Mouse (Mus musculus) embryonic facial prominence, embryonic 10.5 days (tissue): ENCODE data around the gene D430041D05Rik. TPM values are rescaled to one million over a fixed set of nuclear protein-coding genes. Genes with fewer than 3 reads are reported as not detected.

Experiments
- DNase-seq: peaks from one replicate; pipeline ENCODE4 v3.0.0-alpha.2; 2017; ENCODE audit warnings: low spot score
- H3K27ac ChIP-seq: fragments of 300-500 bp; sonication (generic); replicated peaks from 2 replicates; pipeline ENCODE4 v1.5.1; 2016; ENCODE audit warnings: mild to moderate bottlenecking
- H3K27me3 ChIP-seq: fragments of 300-500 bp; sonication (generic); replicated peaks from 2 replicates; pipeline ENCODE4 v1.6.1; 2016; ENCODE audit warnings: low read depth, mild to moderate bottlenecking; ENCODE audit not compliant: poor library complexity, severe bottlenecking
- H3K36me3 ChIP-seq: fragments of 300-500 bp; sonication (generic); replicated peaks from 2 replicates; pipeline ENCODE4 v1.6.1; 2016; ENCODE audit warnings: mild to moderate bottlenecking, moderate library complexity
- H3K4me1 ChIP-seq: fragments of 300-500 bp; sonication (generic); 2 replicates; pipeline ENCODE4 v1.6.1; 2016
- H3K4me3 ChIP-seq: fragments of 300-500 bp; sonication (generic); 2 replicates; pipeline ENCODE4 v1.5.1; 2016; ENCODE audit warnings: mild to moderate bottlenecking, moderate library complexity
- H3K9me3 ChIP-seq: fragments of 300-500 bp; sonication (generic); 2 replicates; pipeline ENCODE4 v1.6.1; 2016; ENCODE audit warnings: mild to moderate bottlenecking
- WGBS: fragments of 180-500 bp; shearing (Covaris S2); methylation state at CpG from one replicate; pipeline ENCODE4 v1.1.7; 2016; 5-methylcytosine and 5-hydroxymethylcytosine counted together
- polyA plus RNA-seq: library from polyadenylated mRNA; unstranded; fragments of >200 nt; fragmentation: Nextera tagmentation; extraction: Ambion mirVana; gene quantifications from 2 replicates; pipeline ENCODE4 v1.2.1, GENCODE M21; 2016

Gene D430041D05Rik
- polyA plus RNA-seq, 1 experiment from 2014 or later, result 0.60 TPM

DNA sequence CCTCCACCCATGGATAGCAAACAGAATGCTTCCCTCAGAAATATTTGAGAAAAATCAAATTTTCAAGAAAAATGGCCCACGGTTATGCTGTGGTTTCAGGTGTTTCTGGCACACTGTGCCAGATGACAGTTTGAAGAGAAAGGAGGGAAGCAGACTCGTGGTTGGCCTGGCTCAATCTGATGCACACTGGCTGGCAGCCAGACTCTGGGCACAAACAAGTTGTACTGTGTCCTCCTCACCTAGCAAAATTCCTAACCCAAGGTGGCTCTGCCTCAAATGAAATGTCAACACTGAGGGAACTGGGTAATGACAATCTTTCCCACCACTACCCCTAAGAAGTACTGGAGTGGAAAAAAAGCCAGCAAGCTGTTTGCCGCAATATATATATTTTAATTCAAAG is 15.3 kb upstream of the D430041D05Rik start:
- Histone ChIP-seq H3K27me3 (no peaks in the 10 kb centered on the region), H3K36me3 (peaks cover 19% of the 10 kb centered on the region), H3K9me3 (no peaks in the 10 kb centered on the region), H3K4me1 (no peaks in the 10 kb centered on the region), H3K27ac (no peak overlapping the region), H3K4me3 (no peak overlapping the region)
- 90% methylated on average over 3 of the region's 3 CpGs for WGBS
- no peak for DNase-seq

DNA sequence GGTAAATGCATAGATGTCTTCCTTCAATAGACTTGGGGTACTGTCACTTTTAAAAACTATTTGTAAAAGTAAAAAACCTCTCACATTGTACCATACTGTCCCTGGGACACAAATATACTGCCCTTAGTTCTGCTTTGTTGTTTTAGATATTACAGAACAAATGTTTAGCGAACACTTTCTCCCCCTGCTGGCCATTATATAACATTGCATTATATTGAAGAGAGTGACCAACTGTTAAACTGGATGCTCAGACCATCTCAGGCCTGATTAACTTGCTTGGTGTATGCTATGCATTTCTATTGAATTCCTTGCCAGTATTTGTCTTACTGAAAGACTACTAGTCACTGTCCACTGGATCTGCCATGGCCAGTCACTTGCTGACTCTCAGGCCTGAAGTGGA is 11.4 kb upstream of the D430041D05Rik start:
- Histone ChIP-seq H3K36me3 (no peaks in the 10 kb centered on the region), H3K27me3 (no peaks in the 10 kb centered on the region), H3K9me3 (no peaks in the 10 kb centered on the region), H3K4me3 (no peak overlapping the region), H3K27ac (no peak overlapping the region), H3K4me1 (no peaks in the 10 kb centered on the region)
- DNase-seq, result no peak
- 7% methylated on average over 1 of the region's 1 CpGs for WGBS

DNA sequence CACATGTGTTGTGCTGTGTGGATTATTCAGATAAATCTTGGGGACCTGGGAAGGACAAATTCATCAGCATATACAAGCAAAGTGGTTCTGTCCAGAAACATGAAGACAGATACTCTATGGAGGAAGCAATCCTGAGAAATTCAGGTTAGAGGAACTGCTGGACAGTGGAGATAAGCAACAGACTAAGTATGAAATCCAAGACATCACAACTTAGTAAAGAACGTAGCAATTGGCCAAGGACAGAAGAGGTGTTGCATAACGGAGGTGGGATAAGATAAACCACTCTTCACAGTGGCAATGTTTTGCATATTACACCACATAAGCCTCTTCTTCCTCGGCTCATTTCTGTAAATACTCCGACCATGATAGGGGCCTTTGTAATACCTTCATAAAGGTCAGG is 10.0 kb upstream of the D430041D05Rik start:
- Histone ChIP-seq H3K4me1 (no peaks in the 10 kb centered on the region), H3K36me3 (no peaks in the 10 kb centered on the region), H3K27ac (no peak overlapping the region), H3K9me3 (no peaks in the 10 kb centered on the region), H3K4me3 (no peak overlapping the region), H3K27me3 (no peaks in the 10 kb centered on the region)
- 81% methylated on average over 4 of the region's 4 CpGs for WGBS
- DNase-seq, result no peak

DNA sequence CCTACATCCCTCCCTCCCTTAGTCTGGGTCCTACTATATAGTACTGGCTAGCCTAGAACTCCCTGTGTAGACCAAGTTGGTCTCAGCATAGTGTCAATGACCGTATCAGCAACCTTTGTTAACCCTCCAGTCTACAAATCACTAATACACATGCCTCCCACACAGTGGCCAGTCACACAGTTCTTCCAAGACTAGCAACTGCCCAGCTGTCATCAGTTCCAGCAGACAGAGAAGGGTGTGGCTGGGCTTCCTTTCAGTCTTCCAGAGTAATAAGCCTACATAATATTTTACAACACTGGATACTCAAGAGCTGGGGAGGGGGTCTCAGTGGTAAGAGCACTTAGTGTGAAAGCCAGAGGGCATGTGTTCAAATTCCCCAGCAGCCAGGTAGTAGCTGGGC is 9.2 kb upstream of the D430041D05Rik start:
- WGBS, result 81% methylated on average over 1 of the region's 1 CpGs
- no peaks in the 10 kb centered on the region; the same call in 1 of the 2 replicates for H3K27me3 ChIP-seq
- DNase-seq, result no peak
- H3K27ac ChIP-seq, result no peak overlapping the region
- H3K4me3 ChIP-seq, result no peak overlapping the region
- no peaks in the 10 kb centered on the region for H3K9me3 ChIP-seq
- no peaks in the 10 kb centered on the region for H3K36me3 ChIP-seq
- no peaks in the 10 kb centered on the region for H3K4me1 ChIP-seq

DNA sequence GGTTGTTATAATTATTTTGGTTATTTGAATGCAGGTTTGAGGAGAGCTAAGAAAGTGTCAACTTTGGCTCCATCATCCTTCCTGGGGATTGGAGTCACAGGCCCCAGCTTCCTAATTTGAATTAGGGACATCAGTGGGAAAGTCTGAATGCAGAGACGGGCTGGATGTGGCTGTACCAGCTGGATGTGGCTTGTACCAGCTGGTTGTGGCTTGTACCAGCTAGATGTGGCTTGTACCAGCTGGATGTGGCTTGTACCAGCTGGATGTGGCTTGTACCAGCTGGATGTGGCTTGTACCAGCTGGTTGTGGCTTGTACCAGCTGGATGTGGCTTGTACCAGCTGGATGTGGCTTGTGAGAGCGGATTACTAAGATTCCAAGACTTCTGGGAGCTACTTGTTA is 8.6 kb upstream of the D430041D05Rik start:
- Histone ChIP-seq H3K4me1 (no peaks in the 10 kb centered on the region), H3K27ac (no peak overlapping the region), H3K9me3 (no peaks in the 10 kb centered on the region), H3K36me3 (no peaks in the 10 kb centered on the region), H3K4me3 (no peak overlapping the region), H3K27me3 (peaks cover 2% of the 10 kb centered on the region; the same call in 1 of the 2 replicates)
- DNase-seq, result no peak
- 89% methylated on average over 2 of the region's 2 CpGs for WGBS

DNA sequence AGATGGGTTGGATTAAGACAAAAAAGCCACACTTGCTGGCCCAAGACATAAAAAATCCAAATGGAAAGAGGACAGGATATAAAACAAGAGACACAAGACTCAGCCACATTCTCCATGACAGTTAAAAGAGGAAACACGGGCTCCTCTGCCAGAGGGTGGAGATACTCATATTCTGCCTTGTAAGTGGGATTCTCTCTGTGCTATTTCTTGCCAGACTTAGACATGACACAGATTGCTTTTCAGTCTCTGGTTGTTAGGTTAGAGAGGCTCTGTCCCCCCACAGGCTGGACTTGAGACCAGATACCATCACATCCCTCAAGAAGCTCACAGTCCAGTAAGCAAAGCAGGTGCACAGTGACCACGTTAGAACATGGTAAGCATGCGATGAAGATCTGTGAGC is 2.2 kb upstream of the D430041D05Rik start:
- no peak for DNase-seq
- Histone ChIP-seq H3K27me3 (peaks cover 66% of the 10 kb centered on the region), H3K4me1 (peaks cover 14% of the 10 kb centered on the region), H3K9me3 (no peaks in the 10 kb centered on the region), H3K27ac (no peak overlapping the region), H3K36me3 (no peaks in the 10 kb centered on the region), H3K4me3 (no peak overlapping the region)
- 88% methylated on average over 3 of the region's 3 CpGs for WGBS

DNA sequence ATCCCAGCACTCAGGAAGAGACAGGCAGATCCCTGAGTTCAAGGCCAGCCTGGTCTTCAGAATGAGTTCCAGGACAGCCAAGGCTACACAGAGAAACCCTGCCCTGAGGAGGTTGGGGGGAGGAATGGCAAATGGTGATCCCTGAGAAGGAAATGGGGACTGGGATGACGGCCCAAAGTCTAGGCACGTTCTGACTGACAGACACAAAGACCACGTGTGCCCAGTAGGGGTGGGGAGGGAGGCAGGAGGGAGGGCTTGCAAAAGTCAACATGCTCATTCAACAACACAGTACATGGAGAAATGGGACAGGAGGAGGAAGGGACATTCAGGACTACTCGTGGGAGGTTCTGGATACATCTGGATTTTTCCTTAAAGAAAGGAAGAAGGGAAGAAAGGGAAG is 1.7 kb upstream of the D430041D05Rik start:
- Histone ChIP-seq H3K9me3 (no peaks in the 10 kb centered on the region), H3K27me3 (peaks cover 71% of the 10 kb centered on the region), H3K4me1 (peaks cover 14% of the 10 kb centered on the region), H3K36me3 (no peaks in the 10 kb centered on the region), H3K27ac (no peak overlapping the region), H3K4me3 (no peak overlapping the region)
- DNase-seq, result no peak
- 36% methylated on average over 4 of the region's 4 CpGs for WGBS

DNA sequence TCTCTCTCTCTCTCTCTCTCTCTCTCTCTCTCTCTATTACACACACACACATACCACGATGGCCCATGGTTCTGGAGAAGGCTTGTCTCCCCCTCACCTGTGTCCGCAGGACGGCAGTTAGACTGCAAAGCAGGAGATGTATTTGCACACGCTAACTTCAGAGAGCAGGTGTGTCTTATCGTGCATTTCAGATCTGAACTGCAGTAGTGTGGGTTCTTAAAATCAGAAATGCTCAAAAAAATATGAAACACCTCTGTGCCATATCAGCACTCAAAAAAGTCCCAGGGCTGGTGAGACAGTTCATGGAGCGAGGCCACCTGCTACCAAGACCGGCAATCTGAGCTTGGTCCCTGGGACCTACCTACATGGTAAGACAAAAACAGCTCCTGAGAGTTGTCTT is 993 bp upstream of the D430041D05Rik start:
- H3K27me3 ChIP-seq, result peaks cover 78% of the 10 kb centered on the region
- H3K27ac ChIP-seq, result no peak overlapping the region
- no peaks in the 10 kb centered on the region for H3K36me3 ChIP-seq
- peaks cover 14% of the 10 kb centered on the region for H3K4me1 ChIP-seq
- 87% methylated on average over 7 of the region's 7 CpGs for WGBS
- no peaks in the 10 kb centered on the region for H3K9me3 ChIP-seq
- DNase-seq, result no peak
- no peak overlapping the region for H3K4me3 ChIP-seq

DNA sequence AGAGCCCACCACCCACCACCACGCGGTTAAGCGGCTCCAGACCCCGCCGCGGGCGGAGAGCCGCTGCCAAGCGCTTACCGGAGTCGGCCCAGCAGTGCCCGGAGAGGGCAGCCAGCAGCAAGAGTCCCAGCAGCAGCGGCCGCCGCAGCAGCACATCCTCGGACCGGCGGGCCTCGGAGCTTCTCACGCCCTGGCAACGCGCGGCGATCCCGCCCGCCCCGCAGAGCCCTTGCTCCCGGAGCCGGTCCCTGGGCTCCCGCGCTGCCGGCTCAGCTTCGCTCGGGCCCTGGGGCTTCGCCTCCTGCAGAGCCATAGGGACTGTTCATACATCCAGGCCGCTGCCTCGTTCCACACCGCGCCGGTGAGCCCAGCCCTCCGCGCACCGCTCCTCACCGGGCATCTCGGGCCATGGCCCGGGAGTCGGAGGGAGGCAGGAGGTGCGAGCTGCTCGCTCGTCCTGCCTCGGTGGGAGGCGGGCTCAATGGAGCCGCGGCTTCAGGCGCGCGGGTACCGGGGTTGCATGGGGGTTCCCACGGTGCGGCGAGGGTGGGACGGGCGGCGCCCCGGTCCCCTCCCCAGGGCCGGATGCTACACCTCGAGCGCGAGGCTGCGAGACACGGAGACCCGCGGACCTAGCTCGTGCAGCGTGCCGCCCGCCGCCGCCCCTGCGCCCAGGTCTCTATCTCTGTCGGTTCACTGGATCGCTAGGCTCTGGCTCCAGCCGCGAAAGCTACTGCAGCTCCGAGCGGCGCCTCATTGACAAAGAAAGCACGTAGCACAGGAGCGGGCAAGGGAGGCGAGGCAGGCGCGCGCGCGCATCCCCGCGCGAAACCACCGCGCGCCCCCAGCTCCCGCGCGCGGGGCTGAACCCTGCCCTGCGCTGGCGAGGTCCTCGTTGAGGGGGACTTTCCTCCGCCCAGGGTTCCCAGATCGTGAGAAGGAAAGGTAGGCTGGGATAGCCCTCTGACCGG is 677 bp downstream of the D430041D05Rik start:
- Histone ChIP-seq H3K27ac (peak overlapping the region; percentile 84), H3K4me1 (peaks cover 14% of the 10 kb centered on the region), H3K4me3 (peak overlapping the region; percentile 71), H3K36me3 (no peaks in the 10 kb centered on the region), H3K27me3 (peaks cover 93% of the 10 kb centered on the region), H3K9me3 (no peaks in the 10 kb centered on the region)
- under 1% methylated on average over 111 of the region's 111 CpGs for WGBS
- DNase-seq, result peak; percentile 74

DNA sequence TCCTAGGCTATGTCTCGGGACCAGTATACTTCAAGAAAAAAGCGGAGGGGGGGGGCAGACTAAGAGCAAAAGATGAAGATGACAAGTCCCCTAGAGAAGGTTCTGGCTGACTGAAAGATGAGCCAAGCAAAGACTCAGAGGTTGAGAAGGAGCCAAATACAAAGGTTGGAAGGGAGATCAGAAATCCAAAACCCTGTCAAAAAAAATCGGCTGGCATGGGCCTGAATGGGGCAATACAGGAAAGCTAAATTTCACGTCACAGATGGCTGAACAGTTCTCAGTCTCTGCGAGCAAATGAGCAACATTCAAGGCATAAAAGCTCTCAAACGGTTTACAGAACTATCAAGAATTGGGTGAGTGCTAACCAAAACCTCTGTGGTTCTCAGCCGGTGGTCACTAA is 2.5 kb downstream of the D430041D05Rik start:
- H3K9me3 ChIP-seq, result no peaks in the 10 kb centered on the region
- H3K4me3 ChIP-seq, result no peak overlapping the region
- 77% methylated on average over 7 of the region's 7 CpGs for WGBS
- peaks cover 81% of the 10 kb centered on the region for H3K27me3 ChIP-seq
- H3K4me1 ChIP-seq, result peaks cover 14% of the 10 kb centered on the region
- H3K27ac ChIP-seq, result no peak overlapping the region
- DNase-seq, result no peak
- no peaks in the 10 kb centered on the region for H3K36me3 ChIP-seq

DNA sequence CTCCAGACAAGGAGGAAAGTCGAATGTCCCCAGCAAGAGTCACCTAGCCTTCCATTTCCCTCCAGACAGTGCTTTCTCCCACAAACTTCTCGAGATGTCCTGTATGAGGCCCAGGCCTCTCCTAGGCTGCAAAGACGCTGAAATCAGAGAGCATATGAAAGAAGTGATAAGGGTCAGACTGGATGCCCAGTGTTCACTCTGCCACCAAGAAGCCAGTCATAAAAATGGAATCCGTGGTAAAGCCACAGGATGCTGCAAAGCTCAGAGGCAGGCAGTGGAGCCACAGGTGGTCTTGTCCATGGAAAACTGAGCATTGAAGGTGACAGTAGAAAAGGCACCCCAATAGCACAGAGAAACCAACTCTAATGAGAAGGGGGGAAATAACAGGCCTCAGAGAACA is 2.9 kb downstream of the D430041D05Rik start:
- Histone ChIP-seq H3K9me3 (no peaks in the 10 kb centered on the region), H3K4me1 (peaks cover 14% of the 10 kb centered on the region), H3K4me3 (no peak overlapping the region), H3K36me3 (no peaks in the 10 kb centered on the region), H3K27me3 (peaks cover 77% of the 10 kb centered on the region), H3K27ac (no peak overlapping the region)
- 70% methylated on average over 4 of the region's 4 CpGs for WGBS
- DNase-seq, result no peak

DNA sequence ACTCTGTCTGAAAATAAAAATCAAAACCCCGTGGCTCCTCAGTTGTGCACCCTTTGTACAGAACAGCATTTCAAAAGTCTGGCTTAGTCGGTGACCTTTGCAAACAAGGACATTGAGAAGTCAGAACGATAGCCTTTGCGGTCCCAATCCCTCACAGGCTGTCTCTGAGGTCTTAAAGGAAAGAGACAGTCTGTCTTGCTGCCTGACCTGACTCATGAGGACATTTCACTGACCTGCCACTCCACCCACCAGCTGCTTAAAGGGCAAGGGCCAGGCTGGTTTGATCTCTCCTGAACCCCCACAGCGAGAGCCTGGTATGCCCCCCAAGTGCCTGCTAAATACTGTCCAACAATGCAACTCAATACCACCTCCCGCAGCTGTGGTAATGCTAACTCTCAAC is 6.8 kb downstream of the D430041D05Rik start:
- Histone ChIP-seq H3K4me3 (no peak overlapping the region), H3K4me1 (no peaks in the 10 kb centered on the region), H3K27ac (no peak overlapping the region), H3K9me3 (no peaks in the 10 kb centered on the region), H3K27me3 (peaks cover 38% of the 10 kb centered on the region), H3K36me3 (no peaks in the 10 kb centered on the region)
- DNase-seq, result no peak
- 88% methylated on average over 6 of the region's 6 CpGs for WGBS

DNA sequence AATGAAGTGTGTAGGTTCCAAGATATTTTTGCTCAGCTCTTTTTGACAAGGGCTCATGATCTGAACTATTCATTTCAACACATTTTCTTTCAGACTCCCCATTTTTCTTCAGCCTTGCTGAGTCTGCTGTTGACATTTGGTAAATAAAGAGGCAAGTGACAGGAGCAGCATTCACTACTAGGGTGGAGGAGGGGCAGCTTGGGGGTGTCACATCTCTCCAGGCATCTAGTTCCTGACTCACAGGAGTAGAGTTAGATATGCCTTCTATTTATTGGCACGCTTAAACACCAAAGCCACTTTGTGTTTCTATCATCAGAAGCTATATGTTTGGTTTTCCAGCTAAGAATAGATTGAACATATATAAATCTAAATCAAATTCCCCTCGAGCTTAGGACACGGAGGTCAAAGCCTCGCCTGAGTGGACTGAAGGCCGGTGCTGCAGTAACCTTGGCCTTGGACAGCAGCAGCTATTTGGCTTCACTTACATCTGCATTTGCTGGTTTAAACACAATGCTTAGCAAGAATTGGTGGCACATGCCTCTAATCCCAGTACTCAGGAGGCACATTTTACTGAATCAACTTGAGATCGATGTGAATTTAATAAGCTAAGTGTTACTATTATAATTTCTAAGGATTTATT is 12.0 kb downstream of the D430041D05Rik start:
- no peak for DNase-seq
- H3K4me1 ChIP-seq, result no peaks in the 10 kb centered on the region
- H3K4me3 ChIP-seq, result no peak overlapping the region
- H3K27ac ChIP-seq, result no peak overlapping the region
- H3K36me3 ChIP-seq, result no peaks in the 10 kb centered on the region
- no peaks in the 10 kb centered on the region for H3K9me3 ChIP-seq
- no peaks in the 10 kb centered on the region for H3K27me3 ChIP-seq
- WGBS, result 90% methylated on average over 6 of the region's 6 CpGs
